Mouse (Mus musculus): Measurements from ENCODE around the gene Klf7. TPM values are rescaled to one million over a fixed set of nuclear protein-coding genes. Genes with fewer than 3 reads are reported as not detected.

Klf7 gene
- polyA plus RNA-seq (2014; fragmentation: Nextera tagmentation; extraction: Ambion mirVana): 71.4 and 78.3 TPM in 2 replicates

DNA sequence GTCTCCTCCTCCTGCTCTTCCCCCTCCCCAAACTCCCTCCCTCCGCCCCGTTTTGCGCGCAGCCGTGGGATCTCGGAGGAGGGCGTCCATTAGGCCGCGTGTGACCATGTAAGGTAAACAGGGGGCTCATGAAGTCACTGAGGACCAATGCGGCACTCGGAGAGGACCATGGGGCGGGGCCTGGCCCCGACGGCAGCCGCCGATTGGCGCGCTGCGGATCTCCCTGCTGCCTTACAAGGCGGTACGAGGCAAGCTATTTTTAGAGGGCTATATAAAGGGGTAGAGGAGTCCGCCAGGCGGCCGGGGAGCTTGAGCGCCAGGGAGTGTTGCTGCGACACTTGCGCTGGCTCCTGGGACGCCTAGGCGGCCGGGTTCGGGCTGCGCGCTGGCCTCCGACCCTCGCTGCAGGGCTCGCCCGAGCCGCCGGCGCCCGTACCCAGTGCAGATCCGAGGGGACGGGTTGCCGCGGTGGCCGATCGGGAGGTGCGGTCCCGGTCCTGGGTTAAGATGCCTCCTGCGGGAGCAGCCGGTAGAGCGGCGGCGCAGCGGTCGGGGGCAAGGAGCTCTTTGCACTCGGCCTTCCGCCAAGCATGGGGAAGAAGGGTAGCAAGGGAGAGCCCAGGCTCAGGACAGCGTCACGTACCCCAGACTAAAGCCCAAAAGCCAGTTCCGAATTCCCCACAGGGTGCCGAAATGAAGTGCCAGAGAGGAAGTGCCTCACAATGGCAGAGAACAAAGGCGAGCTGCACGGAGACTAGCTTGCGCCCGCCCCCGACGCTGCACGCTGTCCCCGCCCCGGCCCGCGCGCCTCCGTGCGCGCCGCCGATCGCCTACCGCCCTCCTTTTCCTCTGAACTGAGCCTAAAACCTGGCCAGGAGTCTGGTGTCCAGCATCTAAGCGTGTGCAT is at the start of gene Klf7:
Gene Klf7, minus strand, starts transcription at position 724 of the 907 bp plus-strand sequence.
- no peaks in the 10 kb centered on the region for H3K9me3 ChIP-seq (ENCODE audit: control insufficient read depth, low read length)
- H3K36me3 ChIP-seq (ENCODE audit: control insufficient read depth, insufficient read depth, low read length): no peaks in the 10 kb centered on the region
- H3K4me1 ChIP-seq (ENCODE audit: control insufficient read depth, insufficient read depth, low read length): peaks cover 15% of the 10 kb centered on the region
- WGBS: under 1% methylated on average over 79 of the region's 82 CpGs
- ATAC-seq (ENCODE audit: low read depth): peak; percentile 98
- peak within 1 kb of the TSS; percentile 100 for H3K27ac ChIP-seq (ENCODE audit: low read depth, low read length)
- H3K9ac ChIP-seq (replicated peaks; ENCODE audit: low read depth, low read length): peak within 1 kb of the TSS; percentile 100
- peak within 1 kb of the TSS; percentile 81 for H3K4me3 ChIP-seq (ENCODE audit: low read depth, low read length)
- peak within 1 kb of the TSS; percentile 70 for H3K4me2 ChIP-seq (ENCODE audit: low read depth, low read length)
- no peaks in the 10 kb centered on the region for H3K27me3 ChIP-seq (ENCODE audit: control insufficient read depth, insufficient read depth, low read length)

DNA sequence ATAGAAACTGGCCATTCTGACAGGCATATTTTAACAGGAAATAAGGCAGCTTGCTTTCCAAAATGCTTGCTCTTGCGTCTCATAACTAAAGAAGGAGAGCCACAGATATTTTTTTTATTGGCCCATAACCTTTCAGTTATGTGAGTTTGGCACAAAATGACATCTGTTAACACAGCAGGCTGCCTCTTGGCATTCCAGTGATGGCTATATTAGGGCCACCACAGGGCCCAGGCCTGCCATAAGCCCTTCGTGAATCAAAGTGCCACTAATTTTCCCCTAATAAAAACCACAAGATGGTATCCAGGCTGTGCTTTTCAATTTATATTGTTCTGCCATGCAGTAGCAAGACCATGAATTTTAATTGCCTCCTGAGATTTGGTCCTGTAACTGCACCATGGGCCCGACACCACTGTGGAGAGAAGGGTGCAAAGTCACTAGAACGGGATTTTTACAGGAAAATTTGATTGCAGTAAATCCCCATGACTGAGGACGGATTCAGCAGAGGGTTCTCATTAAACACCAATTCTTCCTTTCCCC is 42.5 kb upstream of the Klf7 start:
- WGBS: 25% methylated on average over 5 of the region's 5 CpGs
- no peak overlapping the region for H3K4me3 ChIP-seq (ENCODE audit: low read depth, low read length)
- H3K36me3 ChIP-seq (ENCODE audit: control insufficient read depth, insufficient read depth, low read length): no peaks in the 10 kb centered on the region
- no peak overlapping the region for H3K27ac ChIP-seq (ENCODE audit: low read depth, low read length)
- peak; percentile 49; the same call in 1 of the 2 replicates for ATAC-seq (ENCODE audit: low read depth)
- no peaks in the 10 kb centered on the region for H3K27me3 ChIP-seq (ENCODE audit: control insufficient read depth, insufficient read depth, low read length)
- H3K4me2 ChIP-seq (ENCODE audit: low read depth, low read length): no peak overlapping the region
- H3K9me3 ChIP-seq (ENCODE audit: control insufficient read depth, low read length): no peaks in the 10 kb centered on the region
- H3K9ac ChIP-seq (replicated peaks; ENCODE audit: low read depth, low read length): no peak overlapping the region
- peaks cover 3% of the 10 kb centered on the region for H3K4me1 ChIP-seq (ENCODE audit: control insufficient read depth, insufficient read depth, low read length)

DNA sequence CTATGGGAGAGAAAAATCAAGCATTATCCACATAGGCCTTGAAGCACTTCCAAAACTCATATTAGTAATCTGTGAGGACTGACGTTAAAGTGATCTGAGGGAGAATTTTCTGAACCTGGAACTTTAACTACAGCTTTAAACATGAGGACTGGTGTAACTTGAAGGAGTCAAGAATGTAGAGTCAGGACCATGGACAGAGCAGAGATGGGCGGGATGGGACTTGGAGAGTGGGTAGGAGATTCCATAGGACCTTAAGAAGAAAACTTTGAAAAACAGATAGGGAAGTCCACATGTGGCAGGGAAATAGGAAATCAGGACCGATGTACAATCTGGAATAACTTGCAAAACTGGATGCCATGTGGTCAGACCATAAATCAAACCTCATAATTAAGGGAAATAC is 36.7 kb upstream of the Klf7 start:
- no peak overlapping the region for H3K27ac ChIP-seq (ENCODE audit: low read depth, low read length)
- H3K9ac ChIP-seq (replicated peaks; ENCODE audit: low read depth, low read length): no peak overlapping the region
- no peak overlapping the region for H3K4me2 ChIP-seq (ENCODE audit: low read depth, low read length)
- H3K27me3 ChIP-seq (ENCODE audit: control insufficient read depth, insufficient read depth, low read length): no peaks in the 10 kb centered on the region
- 59% methylated on average over 3 of the region's 3 CpGs for WGBS
- H3K9me3 ChIP-seq (ENCODE audit: control insufficient read depth, low read length): no peaks in the 10 kb centered on the region
- no peak for ATAC-seq (ENCODE audit: low read depth)
- no peak overlapping the region for H3K4me3 ChIP-seq (ENCODE audit: low read depth, low read length)
- H3K4me1 ChIP-seq (ENCODE audit: control insufficient read depth, insufficient read depth, low read length): no peaks in the 10 kb centered on the region
- no peaks in the 10 kb centered on the region for H3K36me3 ChIP-seq (ENCODE audit: control insufficient read depth, insufficient read depth, low read length)

DNA sequence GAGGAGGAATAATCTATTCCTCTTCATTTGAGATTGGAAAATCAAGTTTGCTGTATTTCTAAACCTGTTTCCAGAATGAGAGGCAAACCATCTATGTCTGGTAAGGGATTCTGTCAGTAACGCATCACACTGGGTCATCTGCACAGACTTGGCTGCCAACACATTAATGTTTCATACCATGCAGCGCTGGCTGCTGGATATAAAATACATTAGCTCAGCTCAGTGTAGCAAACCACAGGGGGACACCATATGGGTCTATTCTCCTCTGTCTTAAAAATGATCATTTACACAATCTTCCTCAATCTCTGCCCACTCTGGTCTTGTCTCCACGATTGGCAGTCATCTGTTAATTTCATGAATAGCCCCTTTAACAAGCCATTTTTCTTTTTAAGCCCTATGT is 27.1 kb upstream of the Klf7 start:
- H3K27ac ChIP-seq (ENCODE audit: low read depth, low read length): no peak overlapping the region
- peak; percentile 60; the same call in 1 of the 2 replicates for ATAC-seq (ENCODE audit: low read depth)

DNA sequence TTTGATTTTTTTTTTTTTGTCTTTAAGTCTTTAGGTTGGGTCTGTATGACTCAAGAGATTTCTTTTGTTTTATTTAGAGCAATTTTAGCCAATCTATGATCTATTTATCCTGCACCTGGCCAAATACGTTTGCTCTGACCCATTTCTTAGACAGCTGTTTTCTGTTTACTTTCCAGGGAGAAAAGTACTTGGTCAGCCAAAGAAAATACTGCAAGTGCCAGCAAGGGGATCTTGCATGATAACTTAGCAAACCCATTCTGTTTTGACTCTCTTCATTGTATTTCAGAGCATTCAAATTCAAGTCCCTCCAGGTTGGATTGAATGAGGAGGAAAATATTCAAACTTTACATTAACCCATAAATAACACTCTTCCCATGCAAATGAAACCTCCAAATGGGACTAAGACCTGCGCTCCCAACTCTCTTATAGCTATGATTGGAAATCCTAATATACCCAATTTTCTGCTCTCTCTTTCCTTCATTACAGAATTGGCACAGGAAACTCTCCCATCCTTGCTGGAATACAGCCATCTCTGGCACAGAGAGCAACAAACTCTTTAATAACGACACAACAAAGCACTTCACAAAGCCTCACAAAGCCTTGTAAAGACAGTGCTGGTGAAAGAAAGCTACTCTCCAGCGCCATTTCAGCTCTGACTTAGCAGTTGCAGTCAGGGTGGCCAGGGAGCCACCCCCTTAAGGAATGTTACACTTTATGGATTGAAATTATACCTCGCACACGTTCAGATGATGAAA is 20.8 kb upstream of the Klf7 start:
- H3K4me1 ChIP-seq (ENCODE audit: control insufficient read depth, insufficient read depth, low read length): no peaks in the 10 kb centered on the region
- ATAC-seq (ENCODE audit: low read depth): no peak
- H3K9ac ChIP-seq (replicated peaks; ENCODE audit: low read depth, low read length): no peak overlapping the region
- WGBS: 51% methylated on average over 6 of the region's 6 CpGs
- no peaks in the 10 kb centered on the region for H3K36me3 ChIP-seq (ENCODE audit: control insufficient read depth, insufficient read depth, low read length)
- no peak overlapping the region for H3K4me3 ChIP-seq (ENCODE audit: low read depth, low read length)
- no peaks in the 10 kb centered on the region for H3K9me3 ChIP-seq (ENCODE audit: control insufficient read depth, low read length)
- H3K27me3 ChIP-seq (ENCODE audit: control insufficient read depth, insufficient read depth, low read length): no peaks in the 10 kb centered on the region
- H3K27ac ChIP-seq (ENCODE audit: low read depth, low read length): no peak overlapping the region
- H3K4me2 ChIP-seq (ENCODE audit: low read depth, low read length): no peak overlapping the region

More for the DNA sequence above, 27.1 kb upstream of the Klf7 start:
- H3K27me3 ChIP-seq (ENCODE audit: control insufficient read depth, insufficient read depth, low read length): no peaks in the 10 kb centered on the region
- no peaks in the 10 kb centered on the region for H3K36me3 ChIP-seq (ENCODE audit: control insufficient read depth, insufficient read depth, low read length)
- H3K9ac ChIP-seq (replicated peaks; ENCODE audit: low read depth, low read length): no peak overlapping the region
- H3K4me2 ChIP-seq (ENCODE audit: low read depth, low read length): no peak overlapping the region
- H3K9me3 ChIP-seq (ENCODE audit: control insufficient read depth, low read length): no peaks in the 10 kb centered on the region
- no peak overlapping the region for H3K4me3 ChIP-seq (ENCODE audit: low read depth, low read length)
- 38% methylated on average over 3 of the region's 3 CpGs for WGBS
- no peaks in the 10 kb centered on the region for H3K4me1 ChIP-seq (ENCODE audit: control insufficient read depth, insufficient read depth, low read length)

DNA sequence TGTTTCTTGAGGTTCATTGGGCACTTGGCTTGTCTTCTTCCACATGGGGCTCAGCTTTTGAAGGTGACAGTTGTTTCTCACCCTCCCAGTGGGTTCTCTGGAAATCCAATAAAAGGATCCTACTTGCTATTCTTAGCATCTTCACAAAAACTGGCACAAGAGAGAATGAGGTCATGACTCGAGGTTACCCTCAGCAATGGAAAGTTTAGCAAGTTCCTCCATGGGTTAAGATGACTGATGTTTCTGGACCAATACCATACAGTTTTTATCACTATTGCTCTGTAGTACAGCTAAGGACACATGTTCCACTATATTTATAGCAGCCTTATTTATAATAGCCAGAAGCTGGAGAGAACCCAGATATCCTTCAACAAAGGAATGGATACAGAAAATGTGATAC is 12.4 kb upstream of the Klf7 start:
- no peak for ATAC-seq (ENCODE audit: low read depth)
- H3K36me3 ChIP-seq (ENCODE audit: control insufficient read depth, insufficient read depth, low read length): no peaks in the 10 kb centered on the region
- H3K4me2 ChIP-seq (ENCODE audit: low read depth, low read length): no peak overlapping the region

DNA sequence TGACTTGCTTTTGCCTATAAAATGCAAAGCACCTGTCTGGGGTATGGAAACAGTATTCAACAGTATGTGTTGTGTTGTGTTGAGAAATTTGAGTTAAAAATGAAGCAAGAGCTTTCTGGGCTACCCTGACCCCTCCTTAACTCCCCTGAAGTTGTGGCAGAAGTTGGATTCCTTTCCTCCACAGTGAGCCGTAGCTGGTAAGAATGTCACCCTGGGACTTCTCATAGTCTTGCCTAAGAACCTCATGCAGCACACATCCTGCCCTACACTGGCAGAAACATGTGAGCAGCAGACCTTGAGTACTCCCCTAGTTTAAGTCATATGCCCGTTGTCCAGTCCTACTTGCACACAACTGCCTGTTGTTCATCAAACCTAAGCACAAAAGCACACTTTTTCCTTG is 4.7 kb upstream of the Klf7 start:
- Histone ChIP-seq H3K4me1 (ENCODE audit: control insufficient read depth, insufficient read depth, low read length) (0 out of 2 replicates have a peak, but pooled peaks cover 6% of the 10 kb centered on the region), H3K4me3 (ENCODE audit: low read depth, low read length) (no peak overlapping the region), H3K27ac (ENCODE audit: low read depth, low read length) (no peak overlapping the region), H3K36me3 (ENCODE audit: control insufficient read depth, insufficient read depth, low read length) (no peaks in the 10 kb centered on the region), H3K27me3 (ENCODE audit: control insufficient read depth, insufficient read depth, low read length) (no peaks in the 10 kb centered on the region), H3K4me2 (ENCODE audit: low read depth, low read length) (no peak overlapping the region), H3K9me3 (ENCODE audit: control insufficient read depth, low read length) (no peaks in the 10 kb centered on the region), H3K9ac (replicated peaks; ENCODE audit: low read depth, low read length) (no peak overlapping the region)
- WGBS: 82% methylated on average over 2 of the region's 2 CpGs
- no peak for ATAC-seq (ENCODE audit: low read depth)

More for the DNA sequence above, 12.4 kb upstream of the Klf7 start:
- H3K4me3 ChIP-seq (ENCODE audit: low read depth, low read length): no peak overlapping the region
- no peaks in the 10 kb centered on the region for H3K27me3 ChIP-seq (ENCODE audit: control insufficient read depth, insufficient read depth, low read length)
- H3K9me3 ChIP-seq (ENCODE audit: control insufficient read depth, low read length): no peaks in the 10 kb centered on the region
- H3K27ac ChIP-seq (ENCODE audit: low read depth, low read length): no peak overlapping the region
- H3K4me1 ChIP-seq (ENCODE audit: control insufficient read depth, insufficient read depth, low read length): no peaks in the 10 kb centered on the region
- 87% methylated on average over 1 of the region's 1 CpGs for WGBS
- no peak overlapping the region for H3K9ac ChIP-seq (replicated peaks; ENCODE audit: low read depth, low read length)

DNA sequence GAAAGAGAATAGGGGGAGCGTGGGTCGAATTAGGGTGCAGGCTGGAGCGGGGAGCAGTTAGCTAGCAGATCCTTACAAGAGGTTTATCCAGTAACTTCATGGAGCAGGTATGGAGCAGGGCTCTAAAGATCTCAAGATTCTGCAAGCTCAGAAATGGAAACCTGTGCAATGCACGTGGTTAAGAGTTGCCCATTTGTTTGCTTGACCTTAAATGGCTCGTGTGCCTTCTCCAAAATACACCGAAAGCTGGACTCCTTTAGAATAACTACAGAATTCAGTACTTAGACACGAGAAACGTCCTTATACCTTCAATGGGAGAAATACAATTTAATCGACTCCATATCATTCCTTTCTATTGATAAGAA is 366 bp upstream of the Klf7 start:
- peaks cover 9% of the 10 kb centered on the region; the same call in 1 of the 2 replicates for H3K4me1 ChIP-seq (ENCODE audit: control insufficient read depth, insufficient read depth, low read length)
- no peaks in the 10 kb centered on the region for H3K36me3 ChIP-seq (ENCODE audit: control insufficient read depth, insufficient read depth, low read length)
- H3K4me3 ChIP-seq (ENCODE audit: low read depth, low read length): peak overlapping the region; percentile 81
- no peak for ATAC-seq (ENCODE audit: low read depth)
- H3K4me2 ChIP-seq (ENCODE audit: low read depth, low read length): peak overlapping the region; percentile 70
- H3K9ac ChIP-seq (replicated peaks; ENCODE audit: low read depth, low read length): peak overlapping the region; percentile 100
- 24% methylated on average over 9 of the region's 9 CpGs for WGBS
- H3K9me3 ChIP-seq (ENCODE audit: control insufficient read depth, low read length): no peaks in the 10 kb centered on the region
- H3K27me3 ChIP-seq (ENCODE audit: control insufficient read depth, insufficient read depth, low read length): no peaks in the 10 kb centered on the region
- peak overlapping the region; percentile 100 for H3K27ac ChIP-seq (ENCODE audit: low read depth, low read length)

Measured in neural tube, embryonic 14.5 days (tissue).